Mouse (Mus musculus): Measurements from ENCODE around the gene Ifitm3. TPM values are rescaled to one million over a fixed set of nuclear protein-coding genes. Genes with fewer than 3 reads are reported as not detected.

Ifitm3 gene
- total RNA-seq, 1 experiment, result 353 TPM

- Histone ChIP-seq H3K9ac (ENCODE audit: insufficient read depth, low read depth, low read length, poor library complexity, severe bottlenecking) (no peak overlapping the region), H3K36me3 (ENCODE audit: control insufficient read depth, insufficient read depth, low read length, poor library complexity, severe bottlenecking) (no peaks in the 10 kb centered on the region), H3K4me3 (ENCODE audit: insufficient read depth in 1 of 2, low read depth in 1 of 2, low read length in 2 of 2, poor library complexity in 1 of 2, severe bottlenecking in 1 of 2) (no peak overlapping the region), H3K9me3 (ENCODE audit: control insufficient read depth, insufficient read depth, low read depth, low read length) (no peaks in the 10 kb centered on the region), H3K4me1 (ENCODE audit: control insufficient read depth in 2 of 2, insufficient read depth in 2 of 2, low read length in 2 of 2, poor library complexity in 1 of 2) (peaks cover 2 to 6% of the 10 kb centered on the region in 2 experiments; a peak in 3 of 4 replicates), H3K27ac (ENCODE audit: insufficient read depth, low read depth, low read length, poor library complexity, severe bottlenecking) (no peak overlapping the region)
- DNase-seq (ENCODE audit: low read depth, low spot score), result no peak
- in situ Hi-C loops (cut with MboI; ENCODE audit: low sequenced_read_pairs in 2 of 2, unreplicated experiment in 2 of 2), result no loop called here
- TF ChIP-seq CHD2 (IDR thresholded peaks at IDR 0.05; ENCODE audit: low read depth, low read length) (no peak), MAFK (IDR thresholded peaks at IDR 0.05; ENCODE audit: insufficient read depth, low read depth, low read length) (no peak), ZC3H11A (IDR thresholded peaks at IDR 0.05; ENCODE audit: borderline replicate concordance, low read depth, low read length) (no peak), HCFC1 (IDR thresholded peaks at IDR 0.05; ENCODE audit: borderline replicate concordance, insufficient read depth, low read length) (no peak), ZNF384 (IDR thresholded peaks at IDR 0.05; ENCODE audit: low read depth, low read length) (no peak)
Observed at GRCm38 (mm10) chr7:141000881-141001708, 9.5 kb downstream of the Ifitm3 start.

GRCm38 (mm10) chr7:140998853-140999700 is 11.5 kb downstream of the Ifitm3 start:
- DNase-seq (ENCODE audit: low read depth, low spot score), result no peak

GRCm38 (mm10) chr7:140997817-140998216 is 12.8 kb downstream of the Ifitm3 start:
- H3K4me3 ChIP-seq (ENCODE audit: insufficient read depth in 1 of 2, low read depth in 1 of 2, low read length in 2 of 2, poor library complexity in 1 of 2, severe bottlenecking in 1 of 2), result no peak overlapping the region
- peaks cover 0 to 8% of the 10 kb centered on the region in 2 experiments; a peak in 2 of 4 replicates for H3K4me1 ChIP-seq (ENCODE audit: control insufficient read depth in 2 of 2, insufficient read depth in 2 of 2, low read length in 2 of 2, poor library complexity in 1 of 2)
- no peaks in the 10 kb centered on the region for H3K36me3 ChIP-seq (ENCODE audit: control insufficient read depth, insufficient read depth, low read length, poor library complexity, severe bottlenecking)
- no peak overlapping the region for H3K9ac ChIP-seq (ENCODE audit: insufficient read depth, low read depth, low read length, poor library complexity, severe bottlenecking)
- DNase-seq (ENCODE audit: low read depth, low spot score), result no peak
- no peak for TF ChIP-seq CHD2 (IDR thresholded peaks at IDR 0.05; ENCODE audit: low read depth, low read length)
- TF ChIP-seq MAFK (IDR thresholded peaks at IDR 0.05; ENCODE audit: insufficient read depth, low read depth, low read length), result no peak
- TF ChIP-seq HCFC1 (IDR thresholded peaks at IDR 0.05; ENCODE audit: borderline replicate concordance, insufficient read depth, low read length), result no peak
- no peak for TF ChIP-seq ZC3H11A (IDR thresholded peaks at IDR 0.05; ENCODE audit: borderline replicate concordance, low read depth, low read length)
- no peak for TF ChIP-seq ZNF384 (IDR thresholded peaks at IDR 0.05; ENCODE audit: low read depth, low read length)
- H3K9me3 ChIP-seq (ENCODE audit: control insufficient read depth, insufficient read depth, low read depth, low read length), result no peaks in the 10 kb centered on the region
- no peak overlapping the region for H3K27ac ChIP-seq (ENCODE audit: insufficient read depth, low read depth, low read length, poor library complexity, severe bottlenecking)
- in situ Hi-C loops (cut with MboI; ENCODE audit: low sequenced_read_pairs in 2 of 2, unreplicated experiment in 2 of 2), result no loop called here

More at GRCm38 (mm10) chr7:140998853-140999700, 11.5 kb downstream of the Ifitm3 start:
- Histone ChIP-seq H3K9ac (ENCODE audit: insufficient read depth, low read depth, low read length, poor library complexity, severe bottlenecking) (no peak overlapping the region), H3K4me1 (ENCODE audit: control insufficient read depth in 2 of 2, insufficient read depth in 2 of 2, low read length in 2 of 2, poor library complexity in 1 of 2) (peaks cover 0 to 6% of the 10 kb centered on the region in 2 experiments; a peak in 2 of 4 replicates), H3K4me3 (ENCODE audit: insufficient read depth in 1 of 2, low read depth in 1 of 2, low read length in 2 of 2, poor library complexity in 1 of 2, severe bottlenecking in 1 of 2) (no peak overlapping the region), H3K27ac (ENCODE audit: insufficient read depth, low read depth, low read length, poor library complexity, severe bottlenecking) (no peak overlapping the region), H3K36me3 (ENCODE audit: control insufficient read depth, insufficient read depth, low read length, poor library complexity, severe bottlenecking) (no peaks in the 10 kb centered on the region), H3K9me3 (ENCODE audit: control insufficient read depth, insufficient read depth, low read depth, low read length) (no peaks in the 10 kb centered on the region)
- no peak for TF ChIP-seq HCFC1 (IDR thresholded peaks at IDR 0.05; ENCODE audit: borderline replicate concordance, insufficient read depth, low read length)
- TF ChIP-seq ZC3H11A (IDR thresholded peaks at IDR 0.05; ENCODE audit: borderline replicate concordance, low read depth, low read length), result no peak
- TF ChIP-seq MAFK (IDR thresholded peaks at IDR 0.05; ENCODE audit: insufficient read depth, low read depth, low read length), result no peak
- TF ChIP-seq ZNF384 (IDR thresholded peaks at IDR 0.05; ENCODE audit: low read depth, low read length), result no peak
- TF ChIP-seq CHD2 (IDR thresholded peaks at IDR 0.05; ENCODE audit: low read depth, low read length), result no peak
- in situ Hi-C loops (cut with MboI; ENCODE audit: low sequenced_read_pairs in 2 of 2, unreplicated experiment in 2 of 2), result no loop called here

GRCm38 (mm10) chr7:140991117-140991689 is 19.4 kb downstream of the Ifitm3 start:
- TF ChIP-seq ZNF384 (IDR thresholded peaks at IDR 0.05; ENCODE audit: low read depth, low read length), result no peak
- TF ChIP-seq CHD2 (IDR thresholded peaks at IDR 0.05; ENCODE audit: low read depth, low read length), result no peak
- TF ChIP-seq ZC3H11A (IDR thresholded peaks at IDR 0.05; ENCODE audit: borderline replicate concordance, low read depth, low read length), result no peak
- no peak for TF ChIP-seq MAFK (IDR thresholded peaks at IDR 0.05; ENCODE audit: insufficient read depth, low read depth, low read length)
- no peak for TF ChIP-seq HCFC1 (IDR thresholded peaks at IDR 0.05; ENCODE audit: borderline replicate concordance, insufficient read depth, low read length)
- Histone ChIP-seq H3K4me3 (ENCODE audit: insufficient read depth in 1 of 2, low read depth in 1 of 2, low read length in 2 of 2, poor library complexity in 1 of 2, severe bottlenecking in 1 of 2) (no peak overlapping the region), H3K9ac (ENCODE audit: insufficient read depth, low read depth, low read length, poor library complexity, severe bottlenecking) (peak overlapping the region; percentile 36; the same call in 1 of the 2 replicates), H3K9me3 (ENCODE audit: control insufficient read depth, insufficient read depth, low read depth, low read length) (no peaks in the 10 kb centered on the region), H3K4me1 (ENCODE audit: control insufficient read depth in 2 of 2, insufficient read depth in 2 of 2, low read length in 2 of 2, poor library complexity in 1 of 2) (peaks cover 7 to 33% of the 10 kb centered on the region in 2 experiments), H3K27ac (ENCODE audit: insufficient read depth, low read depth, low read length, poor library complexity, severe bottlenecking) (no peak overlapping the region; the same call in 1 of the 2 replicates), H3K36me3 (ENCODE audit: control insufficient read depth, insufficient read depth, low read length, poor library complexity, severe bottlenecking) (no peaks in the 10 kb centered on the region)
- no peak for DNase-seq (ENCODE audit: low read depth, low spot score)
- in situ Hi-C loops (cut with MboI; ENCODE audit: low sequenced_read_pairs in 2 of 2, unreplicated experiment in 2 of 2), result no loop called here

All from ES-E14 (cell line).